Mouse (Mus musculus) lung, postnatal 0 days (tissue): ENCODE measurements around the gene Rbm15b. TPM values are rescaled to one million over a fixed set of nuclear protein-coding genes. Genes with fewer than 3 reads are reported as not detected.
A peak's percentile ranks its signal among the peaks of the same experiment; 100 is the strongest.

Experiments used
- ATAC-seq: fragments of 200-750 bp; cut with Nextera tagmentation; 2 replicates; pipeline ENCODE4 v1.8.0; 2017; ENCODE audit warnings: moderate library complexity
- DNase-seq: peaks from one replicate; pipeline ENCODE4 v3.0.0-alpha.2; 2016; ENCODE audit warnings: low spot score
- H3K27ac ChIP-seq: fragments of 300-500 bp; sonication (generic); 2 replicates; pipeline ENCODE4 v1.5.1; 2014; ENCODE audit warnings: antibody characterized with exemption, mild to moderate bottlenecking, low read length, mixed read lengths
- H3K27me3 ChIP-seq: fragments of 300-500 bp; sonication (generic); replicated peaks from 2 replicates; pipeline ENCODE4 v1.6.1; 2014; ENCODE audit warnings: low read length, mixed read lengths; ENCODE audit not compliant: insufficient read depth
- H3K36me3 ChIP-seq: fragments of 300-500 bp; sonication (generic); 2 replicates; pipeline ENCODE4 v1.6.1; 2014; ENCODE audit warnings: low read length, mixed read lengths; ENCODE audit not compliant: insufficient read depth
- H3K4me1 ChIP-seq: fragments of 300-500 bp; sonication (generic); 2 replicates; pipeline ENCODE4 v1.6.1; 2014; ENCODE audit warnings: antibody characterized with exemption, low read depth, low read length, mixed read lengths; ENCODE audit not compliant: insufficient read depth
- H3K4me2 ChIP-seq: fragments of 300-500 bp; sonication (generic); replicated peaks from 2 replicates; pipeline ENCODE4 v1.6.1; 2014; ENCODE audit warnings: low read depth, mild to moderate bottlenecking, low read length, moderate library complexity, mixed read lengths
- H3K4me3 ChIP-seq: fragments of 300-500 bp; sonication (generic); 2 replicates; pipeline ENCODE4 v1.5.1; 2014; ENCODE audit warnings: low read depth, low read length
- H3K9ac ChIP-seq: fragments of 300-500 bp; sonication (generic); replicated peaks from 2 replicates; pipeline ENCODE4 v1.6.1; 2014; ENCODE audit warnings: low read depth, mild to moderate bottlenecking
- H3K9me3 ChIP-seq: fragments of 300-500 bp; sonication (generic); 2 replicates; pipeline ENCODE4 v1.6.1; 2016; ENCODE audit warnings: low read length, mixed read lengths
- CTCF ChIP-seq: IDR thresholded peaks from 2 replicates; pipeline ENCODE4 v1.5.1; 2016; ENCODE audit warnings: antibody characterized with exemption, mild to moderate bottlenecking
- EP300 ChIP-seq: IDR thresholded peaks from 2 replicates; pipeline ENCODE4 v1.6.1; 2016; ENCODE audit warnings: antibody characterized with exemption, mild to moderate bottlenecking, control low read depth
- WGBS: fragments of 180-500 bp; shearing (Covaris S2); extraction: QIAGEN DNeasy Blood & Tissue Kit; methylation state at CpG from one replicate; pipeline ENCODE4 v1.1.7; 2014; 5-methylcytosine and 5-hydroxymethylcytosine counted together
- polyA plus RNA-seq: library from polyadenylated mRNA; unstranded; fragments of >200 nt; fragmentation: Nextera tagmentation; extraction: Ambion mirVana; gene quantifications from 2 replicates; pipeline ENCODE4 v1.2.1, GENCODE M21; 2015

Rbm15b gene
- polyA plus RNA-seq, 1 experiment from 2014 or later = 4.5 TPM

DNA sequence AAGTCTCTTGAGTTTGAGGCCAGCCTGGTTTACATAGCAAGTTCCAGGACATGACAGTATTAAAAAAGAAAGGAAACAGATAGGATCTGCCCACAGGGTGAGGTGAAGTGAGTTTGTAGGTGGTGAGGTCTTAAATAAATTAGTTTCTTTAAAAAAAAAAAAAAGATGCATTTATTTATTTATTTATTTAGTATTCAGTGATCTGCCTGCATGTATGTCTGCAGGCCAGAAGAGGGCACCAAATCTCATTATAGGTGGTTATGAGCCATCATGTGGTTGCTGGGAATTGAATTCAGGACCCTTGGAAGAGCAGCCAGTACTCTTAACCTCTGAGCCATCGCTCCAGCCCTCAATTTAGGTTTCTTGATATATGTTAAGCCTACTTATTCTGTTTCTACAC is 46.7 kb downstream of the Rbm15b start:
- Histone ChIP-seq H3K27ac (no peak overlapping the region), H3K9me3 (no peaks in the 10 kb centered on the region), H3K4me3 (no peak overlapping the region), H3K36me3 (peaks cover 31% of the 10 kb centered on the region), H3K9ac (no peak overlapping the region), H3K27me3 (no peaks in the 10 kb centered on the region), H3K4me1 (no peaks in the 10 kb centered on the region), H3K4me2 (no peak overlapping the region)
- DNase-seq (no peak), ATAC-seq (no peak)
- TF ChIP-seq EP300 (no peak), CTCF (peak; percentile 47)
- 100% methylated on average over 1 of the region's 1 CpGs for WGBS

Other genes starting within 250 kb of the Rbm15b start
- gene Grm2, start 231.3 kb downstream of the Rbm15b start, polyA plus RNA-seq = not detected in 2 replicates
- 63.5 and 67.7 TPM in 2 replicates for gene Tex264, start 201.5 kb downstream of the Rbm15b start, polyA plus RNA-seq
- gene Rad54l2, start 98.2 kb downstream of the Rbm15b start, polyA plus RNA-seq = 2.5 and 2.8 TPM in 2 replicates
- 5.9 and 7.2 TPM in 2 replicates for gene Dcaf1, start 65.6 kb downstream of the Rbm15b start, polyA plus RNA-seq
- 171 and 218 TPM in 2 replicates for gene Manf, start 4.6 kb upstream of the Rbm15b start, polyA plus RNA-seq